Mouse (Mus musculus) hindbrain, embryonic 11.5 days (tissue): ENCODE data around the gene Med13l. TPM values are rescaled to one million over a fixed set of nuclear protein-coding genes. Genes with fewer than 3 reads are reported as not detected.

Source experiments
- ATAC-seq: fragments of 200-750 bp; cut with Nextera tagmentation; 2 replicates; pipeline ENCODE4 v1.8.0; 2017; ENCODE audit warnings: mild to moderate bottlenecking, moderate TSS enrichment, moderate library complexity; ENCODE audit not compliant: low FRiP score
- DNase-seq: peaks from one replicate; pipeline ENCODE4 v3.0.0-alpha.2; 2015; ENCODE audit warnings: low spot score
- H3K27ac ChIP-seq: fragments of 300-500 bp; sonication (generic); 2 replicates; pipeline ENCODE4 v1.5.1; 2014; ENCODE audit warnings: mild to moderate bottlenecking, low read depth, low read length
- H3K27me3 ChIP-seq: fragments of 300-500 bp; sonication (generic); 2 replicates; pipeline ENCODE4 v1.6.1; 2014; ENCODE audit warnings: mild to moderate bottlenecking, low read length, moderate library complexity, mixed read lengths; ENCODE audit not compliant: control insufficient read depth, insufficient read depth
- H3K36me3 ChIP-seq: fragments of 300-500 bp; sonication (generic); 2 replicates; pipeline ENCODE4 v1.6.1; 2014; ENCODE audit warnings: mild to moderate bottlenecking, low read length, moderate library complexity, mixed read lengths; ENCODE audit not compliant: control insufficient read depth, insufficient read depth
- H3K4me1 ChIP-seq: fragments of 300-500 bp; sonication (generic); replicated peaks from 2 replicates; pipeline ENCODE4 v1.6.1; 2014; ENCODE audit warnings: low read length, mixed read lengths; ENCODE audit not compliant: control insufficient read depth, insufficient read depth
- H3K4me2 ChIP-seq: fragments of 300-500 bp; sonication (generic); replicated peaks from 2 replicates; pipeline ENCODE4 v1.6.1; 2014; ENCODE audit warnings: mild to moderate bottlenecking, low read depth, low read length
- H3K4me3 ChIP-seq: fragments of 300-500 bp; sonication (generic); 2 replicates; pipeline ENCODE4 v1.5.1; 2014; ENCODE audit warnings: low read depth, low read length
- H3K9ac ChIP-seq: fragments of 300-500 bp; sonication (generic); 2 replicates; pipeline ENCODE4 v1.6.1; 2014; ENCODE audit warnings: low read depth, low read length
- H3K9me3 ChIP-seq: fragments of 300-500 bp; sonication (generic); 2 replicates; pipeline ENCODE4 v1.6.1; 2016; ENCODE audit warnings: low read length; ENCODE audit not compliant: control insufficient read depth
- WGBS: fragments of 180-500 bp; shearing (Covaris S2); extraction: QIAGEN DNeasy Blood & Tissue Kit; methylation state at CpG from one replicate; pipeline ENCODE4 v1.1.7; 2014; 5-methylcytosine and 5-hydroxymethylcytosine counted together
- polyA plus RNA-seq: library from polyadenylated mRNA; unstranded; fragments of >200 nt; fragmentation: Nextera tagmentation; extraction: Ambion mirVana; gene quantifications from 2 replicates; pipeline ENCODE4 v1.2.1, GENCODE M21; 2014

Gene Med13l
- polyA plus RNA-seq, 1 experiment from 2014 or later = 16.1 TPM

- Histone ChIP-seq H3K4me2 (no peak overlapping the region), H3K4me3 (no peak overlapping the region), H3K27me3 (no peaks in the 10 kb centered on the region), H3K9me3 (no peaks in the 10 kb centered on the region), H3K36me3 (no peaks in the 10 kb centered on the region), H3K4me1 (peaks cover 9% of the 10 kb centered on the region), H3K9ac (no peak overlapping the region), H3K27ac (no peak overlapping the region)
- ATAC-seq (no peak), DNase-seq (no peak)
- WGBS = 41% methylated on average over 11 of the region's 11 CpGs
Observed at GRCm38 (mm10) chr5:118591826-118592499, 31.5 kb downstream of the Med13l start.

- H3K27me3 ChIP-seq = no peaks in the 10 kb centered on the region
- no peak overlapping the region for H3K4me2 ChIP-seq
- WGBS = 66% methylated on average over 14 of the region's 14 CpGs
- peaks cover 4% of the 10 kb centered on the region; the same call in 1 of the 2 replicates for H3K4me1 ChIP-seq
- no peak overlapping the region for H3K27ac ChIP-seq
- no peak overlapping the region for H3K4me3 ChIP-seq
- no peak overlapping the region for H3K9ac ChIP-seq
- no peak for ATAC-seq
- no peaks in the 10 kb centered on the region for H3K36me3 ChIP-seq
- peak; percentile 66 for DNase-seq
- H3K9me3 ChIP-seq = no peaks in the 10 kb centered on the region
Observed at GRCm38 (mm10) chr5:118594470-118595236, 34.2 kb downstream of the Med13l start.

- Histone ChIP-seq H3K9ac (no peak overlapping the region), H3K36me3 (no peaks in the 10 kb centered on the region), H3K27me3 (no peaks in the 10 kb centered on the region), H3K4me2 (no peak overlapping the region), H3K4me3 (no peak overlapping the region), H3K4me1 (peaks cover 7% of the 10 kb centered on the region; the same call in 1 of the 2 replicates), H3K27ac (no peak overlapping the region), H3K9me3 (no peaks in the 10 kb centered on the region)
- no peak for DNase-seq
- 92% methylated on average over 5 of the region's 5 CpGs for WGBS
- no peak for ATAC-seq
Observed at GRCm38 (mm10) chr5:118595901-118596300, 35.4 kb downstream of the Med13l start.

GRCm38 (mm10) chr5:118596452-118597092 lies 36.1 kb downstream of the Med13l start:
- Histone ChIP-seq H3K4me2 (no peak overlapping the region), H3K36me3 (no peaks in the 10 kb centered on the region), H3K4me1 (peaks cover 7% of the 10 kb centered on the region; the same call in 1 of the 2 replicates), H3K9ac (no peak overlapping the region), H3K27ac (no peak overlapping the region), H3K9me3 (no peaks in the 10 kb centered on the region), H3K27me3 (no peaks in the 10 kb centered on the region), H3K4me3 (no peak overlapping the region)
- no peak for ATAC-seq
- no peak for DNase-seq
- WGBS = 91% methylated on average over 15 of the region's 15 CpGs

GRCm38 (mm10) chr5:118598601-118599000 lies 38.1 kb downstream of the Med13l start:
- Histone ChIP-seq H3K4me1 (peaks cover 3% of the 10 kb centered on the region; the same call in 1 of the 2 replicates), H3K27ac (no peak overlapping the region), H3K36me3 (no peaks in the 10 kb centered on the region), H3K9me3 (no peaks in the 10 kb centered on the region), H3K9ac (no peak overlapping the region), H3K27me3 (no peaks in the 10 kb centered on the region), H3K4me2 (no peak overlapping the region), H3K4me3 (no peak overlapping the region)
- DNase-seq = no peak
- ATAC-seq = no peak
- 76% methylated on average over 6 of the region's 6 CpGs for WGBS

- Histone ChIP-seq H3K36me3 (no peaks in the 10 kb centered on the region), H3K4me1 (peaks cover 3% of the 10 kb centered on the region; the same call in 1 of the 2 replicates), H3K4me3 (no peak overlapping the region), H3K4me2 (no peak overlapping the region), H3K27me3 (no peaks in the 10 kb centered on the region), H3K27ac (no peak overlapping the region), H3K9me3 (no peaks in the 10 kb centered on the region), H3K9ac (no peak overlapping the region)
- WGBS = 89% methylated on average over 4 of the region's 4 CpGs
- DNase-seq (no peak), ATAC-seq (no peak)
Observed at GRCm38 (mm10) chr5:118601452-118601851, 41.0 kb downstream of the Med13l start.

GRCm38 (mm10) chr5:118602706-118603105 lies 42.2 kb downstream of the Med13l start:
- H3K27me3 ChIP-seq = no peaks in the 10 kb centered on the region
- no peak overlapping the region for H3K4me3 ChIP-seq
- no peaks in the 10 kb centered on the region for H3K36me3 ChIP-seq
- H3K9ac ChIP-seq = no peak overlapping the region
- ATAC-seq (no peak), DNase-seq (no peak)
- H3K9me3 ChIP-seq = no peaks in the 10 kb centered on the region
- H3K4me1 ChIP-seq = peaks cover 5% of the 10 kb centered on the region; the same call in 1 of the 2 replicates
- H3K27ac ChIP-seq = no peak overlapping the region
- 81% methylated on average over 7 of the region's 7 CpGs for WGBS
- H3K4me2 ChIP-seq = no peak overlapping the region

GRCm38 (mm10) chr5:118605424-118606067 lies 45.1 kb downstream of the Med13l start:
- Histone ChIP-seq H3K9me3 (no peaks in the 10 kb centered on the region), H3K27me3 (no peaks in the 10 kb centered on the region), H3K4me2 (no peak overlapping the region), H3K36me3 (no peaks in the 10 kb centered on the region), H3K9ac (no peak overlapping the region), H3K27ac (no peak overlapping the region), H3K4me3 (no peak overlapping the region), H3K4me1 (0 out of 2 replicates have a peak, but pooled peaks cover 2% of the 10 kb centered on the region)
- 83% methylated on average over 11 of the region's 11 CpGs for WGBS
- ATAC-seq = no peak
- no peak for DNase-seq
